Mouse (Mus musculus): ENCODE data around the gene Dph1.

- no peak for TF ChIP-seq CTCF (IDR thresholded peaks at IDR 0.05; ENCODE audit: borderline replicate concordance, insufficient read depth, low read depth, low read length)
- TF ChIP-seq POLR2A (IDR thresholded peaks at IDR 0.05; ENCODE audit: borderline replicate concordance, insufficient read depth, low read length): no peak
Measured at GRCm38 (mm10) chr11:75190905-75191441, at the start of gene Dph1.

Measured in cerebellum, adult 2 months (tissue).